Comparison of ENCODE assay signal across 18 mouse cellular contexts in genomic region chr6:52218643-52219215, GRCm38 (mm10). TPM values are rescaled to one million over a fixed set of nuclear protein-coding genes. Genes with fewer than 3 reads are reported as not detected.
DNase-seq lines count a peak whose midpoint lies in the region; ATAC-seq lines count a peak whose summit lies in the region.
"Had no signal": no experiment of that assay in that cellular context is flagged by ENCODE, and none has a peak within 500 bp of the region (broad histone marks: within the 10 kb centered on the region; RNA-seq: fewer than 3 reads in every experiment).

No protein-coding gene starts in this region.

- H3K4me3 ChIP-seq in neural tube, embryonic 11.5 days (ENCODE audit: low read depth, low read length), result peak overlapping the region; percentile 87
- H3K4me3 ChIP-seq in limb, embryonic 11.5 days (ENCODE audit: low read depth, low read length), result peak overlapping the region; percentile 87
- no peak overlapping the region for H3K4me3 ChIP-seq in stomach, embryonic 14.5 days (ENCODE audit: low read depth, low read length)
- no peak overlapping the region for H3K4me3 ChIP-seq in forebrain, embryonic 11.5 days (ENCODE audit: low read depth, low read length)
- H3K4me3 ChIP-seq in hindbrain, embryonic 16.5 days (ENCODE audit: low read length), result no peak overlapping the region
- H3K4me3 ChIP-seq: embryonic facial prominence, embryonic 13.5 days; forebrain, embryonic 13.5 days; heart, embryonic 12.5 days; hindbrain, embryonic 13.5 days had no signal

- WGBS in neural tube, embryonic 11.5 days, result 4% methylated on average over 14 of the region's 14 CpGs
- WGBS in limb, embryonic 11.5 days, result 3% methylated on average over 14 of the region's 14 CpGs
- 17% methylated on average over 14 of the region's 14 CpGs for WGBS in stomach, embryonic 14.5 days
- 5% methylated on average over 14 of the region's 14 CpGs for WGBS in forebrain, embryonic 11.5 days
- 11% methylated on average over 14 of the region's 14 CpGs for WGBS in hindbrain, embryonic 16.5 days

- H3K4me1 ChIP-seq in neural tube, embryonic 11.5 days (ENCODE audit: control insufficient read depth, insufficient read depth, low read length), result peaks cover 23% of the 10 kb centered on the region
- H3K4me1 ChIP-seq in limb, embryonic 11.5 days (ENCODE audit: control insufficient read depth, insufficient read depth, low read length), result peaks cover 49% of the 10 kb centered on the region
- 0 out of 2 replicates have a peak, but pooled peaks cover 4% of the 10 kb centered on the region for H3K4me1 ChIP-seq in stomach, embryonic 14.5 days (ENCODE audit: control insufficient read depth, insufficient read depth, low read length)
- H3K4me1 ChIP-seq in forebrain, embryonic 11.5 days (replicated peaks; ENCODE audit: control insufficient read depth, insufficient read depth, low read length), result peaks cover 9% of the 10 kb centered on the region
- H3K4me1 ChIP-seq in hindbrain, embryonic 16.5 days (ENCODE audit: control insufficient read depth, insufficient read depth, low read depth, low read length), result peaks cover 7% of the 10 kb centered on the region

- no peaks in the 10 kb centered on the region for H3K9me3 ChIP-seq in neural tube, embryonic 11.5 days (ENCODE audit: control insufficient read depth, low read length)
- H3K9me3 ChIP-seq in limb, embryonic 11.5 days (ENCODE audit: control insufficient read depth, low read length), result no peaks in the 10 kb centered on the region
- H3K9me3 ChIP-seq in stomach, embryonic 14.5 days (ENCODE audit: control insufficient read depth, low read depth, low read length), result no peaks in the 10 kb centered on the region
- H3K9me3 ChIP-seq in forebrain, embryonic 11.5 days (ENCODE audit: control insufficient read depth, low read length), result no peaks in the 10 kb centered on the region
- H3K9me3 ChIP-seq in hindbrain, embryonic 16.5 days (ENCODE audit: control insufficient read depth, low read length), result no peaks in the 10 kb centered on the region
- H3K9me3 ChIP-seq: embryonic facial prominence, embryonic 13.5 days; forebrain, embryonic 13.5 days; heart, embryonic 12.5 days; hindbrain, embryonic 13.5 days had no signal

- H3K9ac ChIP-seq in neural tube, embryonic 11.5 days (ENCODE audit: low read length), result peak overlapping the region; percentile 99
- peak overlapping the region; percentile 98 for H3K9ac ChIP-seq in limb, embryonic 11.5 days (ENCODE audit: low read length)
- H3K9ac ChIP-seq in stomach, embryonic 14.5 days (replicated peaks; ENCODE audit: low read depth, low read length), result no peak overlapping the region
- H3K9ac ChIP-seq in forebrain, embryonic 11.5 days (ENCODE audit: low read length), result no peak overlapping the region
- no peak overlapping the region for H3K9ac ChIP-seq in hindbrain, embryonic 16.5 days (ENCODE audit: low read depth, low read length)
- H3K9ac ChIP-seq: embryonic facial prominence, embryonic 13.5 days; forebrain, embryonic 13.5 days; heart, embryonic 12.5 days; hindbrain, embryonic 13.5 days had no signal

- H3K36me3 ChIP-seq in neural tube, embryonic 11.5 days (ENCODE audit: control insufficient read depth, insufficient read depth, low read length), result no peaks in the 10 kb centered on the region
- H3K36me3 ChIP-seq in limb, embryonic 11.5 days (ENCODE audit: control insufficient read depth, insufficient read depth, low read length), result no peaks in the 10 kb centered on the region
- H3K36me3 ChIP-seq in stomach, embryonic 14.5 days (ENCODE audit: control insufficient read depth, insufficient read depth, low read length), result no peaks in the 10 kb centered on the region
- no peaks in the 10 kb centered on the region for H3K36me3 ChIP-seq in forebrain, embryonic 11.5 days (ENCODE audit: control insufficient read depth, insufficient read depth, low read length)
- no peaks in the 10 kb centered on the region for H3K36me3 ChIP-seq in hindbrain, embryonic 16.5 days (ENCODE audit: control insufficient read depth, insufficient read depth, low read length)
- H3K36me3 ChIP-seq: embryonic facial prominence, embryonic 13.5 days; heart, embryonic 12.5 days; hindbrain, embryonic 13.5 days had no signal

- peak; percentile 68 for DNase-seq in neural tube, embryonic 11.5 days (ENCODE audit: low spot score)
- DNase-seq in neural tube, embryonic 10.5 days (ENCODE audit: extremely low spot score, low spot score), result no peak
- DNase-seq in kidney, adult 9 months, result peak; percentile 45
- DNase-seq in limb, embryonic 11.5 days (ENCODE audit: low spot score), result peak; percentile 66
- no peak for DNase-seq in forebrain, embryonic 11.5 days (ENCODE audit: low spot score)
- DNase-seq in thymus, adult 18-20 months, result no peak
- DNase-seq: adrenal gland, adult 2 months; cerebellum, postnatal 25 days; gastrocnemius, postnatal 25 days had no signal

- ATAC-seq in neural tube, embryonic 11.5 days (ENCODE audit: insufficient read depth, low FRiP score, low TSS enrichment), result no peak
- no peak for ATAC-seq in limb, embryonic 11.5 days (ENCODE audit: insufficient number of reproducible peaks, low FRiP score, low TSS enrichment, low read depth)
- ATAC-seq in stomach, embryonic 14.5 days (ENCODE audit: insufficient number of reproducible peaks, insufficient read depth, low FRiP score, low read depth), result no peak
- no peak for ATAC-seq in forebrain, embryonic 11.5 days (replicated peaks; ENCODE audit: low FRiP score)
- no peak for ATAC-seq in hindbrain, embryonic 16.5 days
- ATAC-seq: forebrain, embryonic 13.5 days; Patski had no signal

- peak overlapping the region; percentile 99 for H3K4me2 ChIP-seq in neural tube, embryonic 11.5 days (ENCODE audit: low read depth)
- peak overlapping the region; percentile 89 for H3K4me2 ChIP-seq in limb, embryonic 11.5 days (ENCODE audit: low read depth, severe bottlenecking)
- H3K4me2 ChIP-seq in stomach, embryonic 14.5 days (replicated peaks; ENCODE audit: low read depth, low read length), result peak overlapping the region; percentile 44; the same call in 1 of the 2 replicates
- H3K4me2 ChIP-seq in forebrain, embryonic 11.5 days (ENCODE audit: low read depth, low read length, severe bottlenecking), result no peak overlapping the region
- H3K4me2 ChIP-seq in hindbrain, embryonic 16.5 days (ENCODE audit: low read length), result no peak overlapping the region
- H3K4me2 ChIP-seq: embryonic facial prominence, embryonic 13.5 days; forebrain, embryonic 13.5 days; heart, embryonic 12.5 days; hindbrain, embryonic 13.5 days had no signal

- H3K27me3 ChIP-seq in neural tube, embryonic 11.5 days (ENCODE audit: control insufficient read depth, insufficient read depth, low read length), result peaks cover 7% of the 10 kb centered on the region; the same call in 1 of the 2 replicates
- no peaks in the 10 kb centered on the region for H3K27me3 ChIP-seq in limb, embryonic 11.5 days (ENCODE audit: control insufficient read depth, insufficient read depth, low read length)
- H3K27me3 ChIP-seq in stomach, embryonic 14.5 days (ENCODE audit: control insufficient read depth, insufficient read depth, low read length), result peaks cover 67% of the 10 kb centered on the region
- H3K27me3 ChIP-seq in forebrain, embryonic 11.5 days (ENCODE audit: control insufficient read depth, insufficient read depth, low read length), result peaks cover 100% of the 10 kb centered on the region
- peaks cover 70% of the 10 kb centered on the region for H3K27me3 ChIP-seq in hindbrain, embryonic 16.5 days (replicated peaks; ENCODE audit: control insufficient read depth, insufficient read depth, low read length)
- H3K27me3 ChIP-seq: CH12.LX, Patski had no signal

- peak overlapping the region; percentile 100 for H3K27ac ChIP-seq in neural tube, embryonic 11.5 days (ENCODE audit: low read depth, low read length)
- H3K27ac ChIP-seq in limb, embryonic 11.5 days (replicated peaks; ENCODE audit: low read depth, low read length), result peak overlapping the region; percentile 98
- no peak overlapping the region for H3K27ac ChIP-seq in stomach, embryonic 14.5 days (ENCODE audit: low read length)
- no peak overlapping the region for H3K27ac ChIP-seq in forebrain, embryonic 11.5 days (ENCODE audit: low read depth, low read length)
- H3K27ac ChIP-seq in hindbrain, embryonic 16.5 days (ENCODE audit: low read depth, low read length), result no peak overlapping the region
- H3K27ac ChIP-seq: embryonic facial prominence, embryonic 13.5 days; forebrain, embryonic 13.5 days; hindbrain, embryonic 13.5 days had no signal

RNA-seq across cellular contexts. Expression of gene Hoxa7, which starts 2.9 kb away (rescaled TPM):
- 61.2 and 71.3 TPM in 2 replicates for polyA plus RNA-seq in neural tube, embryonic 11.5 days (2014; fragmentation: Nextera tagmentation; extraction: Ambion mirVana)
- polyA plus RNA-seq in limb, embryonic 11.5 days (2014; fragmentation: Nextera tagmentation; extraction: Ambion mirVana), result 14.7 and 16.2 TPM in 2 replicates
- polyA plus RNA-seq in stomach, embryonic 14.5 days (2014; fragmentation: Nextera tagmentation; extraction: Ambion mirVana), result 13.7 and 13.9 TPM in 2 replicates
- not detected in 2 replicates for polyA plus RNA-seq in forebrain, embryonic 11.5 days (2014; fragmentation: Nextera tagmentation; extraction: Ambion mirVana)
- polyA plus RNA-seq in hindbrain, embryonic 16.5 days (2015; fragmentation: Nextera tagmentation; extraction: Ambion mirVana), result 9.0 and 21.1 TPM in 2 replicates
- polyA plus RNA-seq: embryonic facial prominence, embryonic 13.5 days; forebrain, embryonic 13.5 days; heart, embryonic 12.5 days had no signal

RNA-seq across cellular contexts. Expression of gene Gm28308, which starts 5.6 kb away (rescaled TPM):
- polyA plus RNA-seq in neural tube, embryonic 11.5 days (2014; fragmentation: Nextera tagmentation; extraction: Ambion mirVana), result not detected in 2 replicates
- 1.1 and 1.3 TPM in 2 replicates for polyA plus RNA-seq in limb, embryonic 11.5 days (2014; fragmentation: Nextera tagmentation; extraction: Ambion mirVana)
- not detected in 2 replicates for polyA plus RNA-seq in stomach, embryonic 14.5 days (2014; fragmentation: Nextera tagmentation; extraction: Ambion mirVana)
- not detected in 2 replicates for polyA plus RNA-seq in forebrain, embryonic 11.5 days (2014; fragmentation: Nextera tagmentation; extraction: Ambion mirVana)
- polyA plus RNA-seq in hindbrain, embryonic 16.5 days (2015; fragmentation: Nextera tagmentation; extraction: Ambion mirVana), result not detected in 2 replicates
- polyA plus RNA-seq: embryonic facial prominence, embryonic 13.5 days; forebrain, embryonic 13.5 days; heart, embryonic 12.5 days; hindbrain, embryonic 13.5 days; lung, embryonic 16.5 days had no signal

RNA-seq across cellular contexts. Expression of gene Hoxa3, which starts 5.6 kb away (rescaled TPM):
- polyA plus RNA-seq in neural tube, embryonic 11.5 days (2014; fragmentation: Nextera tagmentation; extraction: Ambion mirVana), result 20.2 TPM in 2 replicates
- polyA plus RNA-seq in limb, embryonic 11.5 days (2014; fragmentation: Nextera tagmentation; extraction: Ambion mirVana), result 5.6 and 6.2 TPM in 2 replicates
- polyA plus RNA-seq in stomach, embryonic 14.5 days (2014; fragmentation: Nextera tagmentation; extraction: Ambion mirVana), result 15.5 and 16.0 TPM in 2 replicates
- not detected in 2 replicates for polyA plus RNA-seq in forebrain, embryonic 11.5 days (2014; fragmentation: Nextera tagmentation; extraction: Ambion mirVana)
- 12.9 and 13.9 TPM in 2 replicates for polyA plus RNA-seq in hindbrain, embryonic 16.5 days (2015; fragmentation: Nextera tagmentation; extraction: Ambion mirVana)
- polyA plus RNA-seq: forebrain, embryonic 13.5 days had no signal

RNA-seq across cellular contexts. Expression of gene Hoxa6, which starts 10.2 kb away (rescaled TPM):
- polyA plus RNA-seq in neural tube, embryonic 11.5 days (2014; fragmentation: Nextera tagmentation; extraction: Ambion mirVana), result 16.0 and 18.8 TPM in 2 replicates
- polyA plus RNA-seq in limb, embryonic 11.5 days (2014; fragmentation: Nextera tagmentation; extraction: Ambion mirVana), result 3.5 and 4.6 TPM in 2 replicates
- polyA plus RNA-seq in stomach, embryonic 14.5 days (2014; fragmentation: Nextera tagmentation; extraction: Ambion mirVana), result 3.4 TPM in 2 replicates
- polyA plus RNA-seq in forebrain, embryonic 11.5 days (2014; fragmentation: Nextera tagmentation; extraction: Ambion mirVana), result not detected in 2 replicates
- 9.4 and 9.9 TPM in 2 replicates for polyA plus RNA-seq in hindbrain, embryonic 16.5 days (2015; fragmentation: Nextera tagmentation; extraction: Ambion mirVana)
- polyA plus RNA-seq: forebrain, embryonic 13.5 days; heart, embryonic 12.5 days had no signal

RNA-seq across cellular contexts. Expression of gene Hoxa9, which starts 12.2 kb away (rescaled TPM):
- polyA plus RNA-seq in neural tube, embryonic 11.5 days (2014; fragmentation: Nextera tagmentation; extraction: Ambion mirVana), result 98.8 and 105 TPM in 2 replicates
- 86.7 and 90.5 TPM in 2 replicates for polyA plus RNA-seq in limb, embryonic 11.5 days (2014; fragmentation: Nextera tagmentation; extraction: Ambion mirVana)
- polyA plus RNA-seq in stomach, embryonic 14.5 days (2014; fragmentation: Nextera tagmentation; extraction: Ambion mirVana), result 1.5 and 1.9 TPM in 2 replicates
- not detected in 2 replicates for polyA plus RNA-seq in forebrain, embryonic 11.5 days (2014; fragmentation: Nextera tagmentation; extraction: Ambion mirVana)
- polyA plus RNA-seq in hindbrain, embryonic 16.5 days (2015; fragmentation: Nextera tagmentation; extraction: Ambion mirVana), result 0.48 and 2.4 TPM in 2 replicates
- polyA plus RNA-seq: embryonic facial prominence, embryonic 13.5 days; forebrain, embryonic 13.5 days had no signal

Comparison
In these comparisons a context has a peak if more than half of its experiments do, and no peak if none do; other contexts are left out.
1. DNase-seq: peak in neural tube, embryonic 11.5 days (single experiment), kidney, adult 9 months (single experiment) and limb, embryonic 11.5 days (single experiment); none in neural tube, embryonic 10.5 days (single experiment), forebrain, embryonic 11.5 days (single experiment) and thymus, adult 18-20 months (0 of 2).
2. H3K27ac ChIP-seq: peak in neural tube, embryonic 11.5 days (single experiment) and limb, embryonic 11.5 days (single experiment); none in stomach, embryonic 14.5 days (single experiment), forebrain, embryonic 11.5 days (single experiment) and hindbrain, embryonic 16.5 days (single experiment).
3. H3K4me2 ChIP-seq: peak in neural tube, embryonic 11.5 days (single experiment), limb, embryonic 11.5 days (single experiment) and stomach, embryonic 14.5 days (single experiment); none in forebrain, embryonic 11.5 days (single experiment) and hindbrain, embryonic 16.5 days (single experiment).
4. H3K4me3 ChIP-seq: peak in neural tube, embryonic 11.5 days (single experiment) and limb, embryonic 11.5 days (single experiment); none in stomach, embryonic 14.5 days (single experiment), forebrain, embryonic 11.5 days (single experiment) and hindbrain, embryonic 16.5 days (single experiment).
5. H3K9ac ChIP-seq: peak in neural tube, embryonic 11.5 days (single experiment) and limb, embryonic 11.5 days (single experiment); none in stomach, embryonic 14.5 days (single experiment), forebrain, embryonic 11.5 days (single experiment) and hindbrain, embryonic 16.5 days (single experiment).